Mouse (Mus musculus): ENCODE measurements around the gene Mfsd4b5.
"Not testable (repeated sequence)": the region's sequence is repeated elsewhere in the genome, so short reads cannot be mapped to it uniquely, and the experiment has no call there.

Gene Mfsd4b5

DNA sequence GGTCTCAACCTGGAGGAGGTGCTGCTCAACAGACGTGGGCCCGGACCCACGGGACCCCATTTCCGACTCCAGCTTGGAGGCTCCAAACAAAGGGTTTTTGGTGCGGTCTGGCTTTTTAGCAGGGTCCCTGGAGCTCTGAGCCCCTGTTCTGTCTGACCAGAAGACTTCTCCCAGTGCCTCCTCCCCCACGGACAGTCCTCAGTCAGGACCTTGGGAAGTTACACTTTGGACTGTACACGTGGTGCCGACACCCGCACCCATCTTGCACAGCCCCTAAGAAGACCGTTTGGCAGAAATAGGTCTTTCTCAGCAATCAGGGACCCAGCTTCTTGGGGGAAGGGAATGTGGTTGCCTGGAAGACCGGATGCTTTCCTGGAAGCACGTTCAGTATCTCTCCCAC is at the start of gene Mfsd4b5:
Gene Mfsd4b5, minus strand, starts transcription at position 181 of the 400 bp plus-strand sequence.
- no peak for DNase-seq (ENCODE audit: low read depth)

DNA sequence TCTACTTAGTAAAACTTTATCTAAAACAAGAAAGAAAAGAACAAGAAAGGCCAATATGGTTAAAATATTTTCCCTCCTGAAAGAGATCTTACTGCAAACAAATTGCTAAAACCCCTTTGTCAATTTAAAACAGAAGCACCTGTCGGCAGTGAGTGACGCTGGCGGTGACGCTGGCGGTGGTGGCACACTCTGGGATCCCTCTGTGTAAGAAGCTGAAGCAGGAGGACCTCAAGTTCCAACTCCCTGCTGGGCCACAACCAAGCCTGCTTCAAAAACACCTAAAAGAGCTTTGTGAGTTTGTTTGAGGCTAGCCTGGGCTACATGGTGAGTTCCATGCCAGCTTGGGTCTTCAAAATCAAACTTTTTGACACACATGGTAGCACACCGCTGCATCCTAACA is 48.5 kb upstream of the Mfsd4b5 start:
- DNase-seq (ENCODE audit: low read depth) = no peak

DNA sequence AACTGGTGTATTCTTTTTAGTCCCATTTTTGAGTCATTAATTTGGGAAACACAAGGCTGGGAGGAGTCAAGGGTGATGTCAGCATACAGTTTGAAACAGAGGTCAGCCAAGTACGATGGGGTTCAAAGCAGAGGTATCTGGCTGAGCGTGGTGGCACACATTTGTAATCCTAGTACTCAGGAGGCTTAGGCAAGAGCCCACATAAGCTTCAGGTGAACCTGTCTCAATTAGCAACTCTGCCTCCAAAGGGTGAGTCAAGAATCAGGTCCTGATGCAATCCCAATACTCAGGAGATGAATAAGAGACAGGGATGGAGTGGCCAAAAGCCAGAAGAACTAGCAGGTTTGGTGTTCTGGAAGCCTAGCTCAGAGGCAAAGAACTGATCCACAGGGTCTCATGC is 46.5 kb upstream of the Mfsd4b5 start:
- no peak for DNase-seq (ENCODE audit: low read depth)

DNA sequence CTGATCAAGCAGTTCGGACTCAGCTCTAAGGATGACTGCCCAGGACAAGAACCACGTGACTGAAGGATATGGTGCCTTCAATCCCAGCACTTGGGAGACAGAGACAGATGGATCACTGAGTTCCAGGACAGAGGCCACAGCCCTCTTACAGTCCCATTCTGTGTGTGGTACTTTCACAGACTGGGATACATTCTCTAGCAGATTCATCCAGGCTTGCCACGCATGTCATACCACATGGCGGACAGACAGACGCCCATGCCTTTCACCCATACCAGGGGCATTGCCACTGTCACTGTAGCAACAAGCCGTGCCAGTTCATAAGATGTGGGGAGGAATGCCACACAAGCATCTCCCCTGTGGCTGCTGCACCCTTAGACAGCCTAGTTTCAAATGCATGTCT is 44.3 kb upstream of the Mfsd4b5 start:
- no peak for DNase-seq (ENCODE audit: low read depth)

DNA sequence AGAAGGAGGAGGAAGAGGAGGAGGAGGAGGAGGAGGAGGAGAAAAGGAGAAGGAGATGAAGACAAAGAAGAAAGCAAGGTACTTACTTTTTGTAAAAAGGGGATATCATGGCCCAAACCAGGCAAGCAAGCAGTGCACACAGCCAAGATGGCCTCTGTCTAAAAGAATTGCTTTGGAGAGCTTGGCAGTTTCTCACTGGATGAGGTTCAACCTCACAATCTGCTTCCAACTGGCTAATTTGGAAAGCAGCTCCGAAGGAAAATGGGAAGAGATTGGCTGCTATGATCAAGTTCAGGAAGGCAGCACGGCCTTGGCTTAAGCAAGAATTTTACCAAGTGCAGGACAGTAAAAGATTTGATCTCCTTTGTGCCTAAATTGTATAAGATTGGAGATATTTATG is 43.2 kb upstream of the Mfsd4b5 start:
- no peak for DNase-seq (ENCODE audit: low read depth)

DNA sequence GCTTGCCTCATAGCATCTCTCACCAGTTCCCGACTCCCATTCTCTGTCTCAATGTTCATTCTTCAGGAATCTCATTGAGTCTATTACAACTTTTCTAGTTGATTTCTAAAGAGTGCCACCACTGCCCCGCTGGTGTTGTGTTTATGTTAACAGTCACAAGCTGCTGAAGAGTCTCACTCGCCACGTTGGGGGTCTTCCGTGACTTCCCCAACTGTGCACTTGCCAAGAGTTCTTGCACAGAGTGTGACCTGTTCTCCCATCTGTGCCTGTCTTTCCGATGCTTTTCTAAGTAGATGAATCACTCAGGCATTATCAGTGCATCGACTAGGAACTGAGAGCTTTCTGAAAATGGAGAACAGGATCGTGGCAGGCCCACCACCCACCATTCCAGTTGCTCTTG is 41.6 kb upstream of the Mfsd4b5 start:
- no peak for DNase-seq (ENCODE audit: low read depth)

DNA sequence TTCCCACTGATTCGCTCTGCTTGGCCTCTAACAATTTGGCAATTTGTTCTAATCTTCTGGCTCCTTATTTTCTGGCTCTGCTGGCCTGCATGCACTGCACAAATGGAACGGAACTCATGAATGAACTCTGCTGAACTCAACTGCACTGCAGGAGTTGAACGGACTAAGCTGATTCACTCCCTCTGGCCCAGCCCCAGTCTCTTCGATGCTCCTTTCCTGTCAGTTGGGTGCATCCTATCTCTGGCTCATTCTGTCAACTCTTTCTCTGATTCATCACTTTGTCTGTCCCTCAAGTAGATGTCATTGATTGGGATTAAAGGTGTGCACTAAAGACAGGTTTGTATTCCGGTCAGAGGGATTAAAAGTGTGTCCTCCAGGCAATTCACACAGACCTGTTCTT is 40.1 kb upstream of the Mfsd4b5 start:
- DNase-seq (ENCODE audit: low read depth) = no peak

DNA sequence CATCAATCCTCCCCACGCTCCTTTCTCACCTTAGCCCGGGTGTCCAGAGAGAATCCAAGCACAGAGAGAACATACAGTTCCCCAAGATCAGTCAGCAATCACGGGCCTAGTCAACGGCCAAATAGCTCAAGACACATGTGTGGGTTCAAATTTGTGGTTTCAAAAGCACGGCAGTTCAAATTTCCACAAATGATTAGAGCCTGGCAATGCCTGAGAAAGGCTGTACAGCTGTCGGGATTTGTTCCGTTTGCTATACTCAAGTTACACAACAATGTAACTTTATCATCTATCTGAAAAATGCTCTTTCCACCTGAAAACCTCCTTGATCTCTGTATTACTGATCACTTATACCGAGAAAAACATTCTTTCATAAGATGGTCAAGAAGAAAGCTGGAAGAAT is 39.1 kb upstream of the Mfsd4b5 start:
- no peak for DNase-seq (ENCODE audit: low read depth)

DNA sequence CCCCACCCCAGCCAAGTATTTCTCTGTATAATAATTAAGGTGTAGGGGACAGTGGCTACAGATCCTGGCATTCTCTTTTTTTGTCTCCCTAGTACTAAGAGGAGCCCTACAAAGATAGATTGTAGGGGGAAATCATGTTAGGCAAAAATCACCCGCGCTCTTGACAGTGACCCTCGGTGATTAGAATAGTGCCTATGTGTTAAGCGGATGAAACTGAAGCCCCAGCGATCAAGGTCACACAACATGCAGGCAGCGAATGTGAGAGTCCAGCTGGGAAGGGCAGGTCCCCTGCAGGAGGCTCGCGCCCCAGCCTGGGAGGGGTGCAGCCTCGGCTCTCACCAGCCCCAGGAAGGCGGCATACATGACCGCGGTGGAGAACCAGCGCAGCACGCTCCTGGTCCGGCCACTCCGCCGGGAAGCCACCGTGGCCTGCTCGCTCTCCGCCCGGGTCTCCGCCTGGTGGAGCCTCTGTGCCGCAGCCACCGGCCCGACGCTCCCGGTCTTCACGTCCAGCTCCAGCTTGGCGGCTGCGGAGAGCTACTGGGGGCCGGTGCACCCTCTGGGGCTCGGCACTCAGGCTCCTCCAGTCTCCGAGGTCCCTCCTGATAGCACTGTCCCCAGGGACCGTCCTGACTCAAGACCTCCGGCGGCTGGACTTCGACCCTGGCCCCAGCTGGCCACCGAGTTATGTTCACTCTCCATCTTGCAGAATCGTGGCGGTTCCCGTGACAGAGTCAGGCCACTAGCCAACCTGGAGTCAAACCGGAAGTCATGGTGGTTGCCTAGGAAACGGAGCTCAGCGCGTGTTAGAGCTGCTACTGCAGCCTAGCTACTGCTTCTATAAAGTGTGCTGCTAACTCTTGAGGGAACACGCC is 38.3 kb upstream of the Mfsd4b5 start, which contains the start of gene Mfsd4b1:
Gene Mfsd4b1, minus strand, starts transcription at position 715 of the 875 bp plus-strand sequence.
- DNase-seq (ENCODE audit: low read depth) = peak; percentile 82

DNA sequence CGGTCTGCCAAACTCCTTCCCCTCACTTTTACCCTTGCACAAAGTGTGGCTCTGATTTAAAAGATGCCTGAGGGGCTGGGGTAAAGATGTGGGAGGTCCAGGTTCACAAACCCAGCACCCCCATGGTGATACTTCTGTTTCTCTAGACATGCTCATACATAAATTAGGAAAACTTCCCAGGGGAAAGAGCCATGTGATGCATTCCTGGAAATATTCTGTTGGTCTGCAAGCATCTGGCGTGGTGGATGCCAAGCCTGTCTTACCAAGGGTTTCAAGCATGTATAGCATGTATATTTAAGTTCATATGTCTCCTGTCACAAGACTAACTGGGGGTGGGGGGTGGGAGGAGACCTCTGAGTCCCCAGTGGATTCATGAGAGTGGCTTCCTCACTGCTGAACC is 34.0 kb upstream of the Mfsd4b5 start:
- DNase-seq (ENCODE audit: low read depth) = no peak

DNA sequence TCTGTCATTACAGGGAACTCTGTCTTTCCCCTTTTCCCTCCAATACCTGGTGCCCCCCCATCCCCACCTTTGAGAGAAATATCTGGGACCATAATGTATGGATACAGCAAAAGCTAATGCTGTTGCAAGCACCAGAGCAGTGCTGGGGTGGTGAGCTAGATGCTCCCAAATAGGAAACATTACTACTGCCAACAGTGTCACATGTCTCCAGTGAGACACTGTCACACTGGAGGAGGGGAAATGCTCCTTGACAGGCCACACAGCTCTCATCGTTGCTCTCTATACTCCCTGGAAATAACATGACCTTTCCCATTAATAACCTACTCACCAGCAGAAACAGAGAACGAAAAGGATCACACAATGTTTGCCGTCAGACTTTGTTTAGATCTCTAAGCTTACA is 33.0 kb upstream of the Mfsd4b5 start:
- DNase-seq (ENCODE audit: low read depth) = no peak

DNA sequence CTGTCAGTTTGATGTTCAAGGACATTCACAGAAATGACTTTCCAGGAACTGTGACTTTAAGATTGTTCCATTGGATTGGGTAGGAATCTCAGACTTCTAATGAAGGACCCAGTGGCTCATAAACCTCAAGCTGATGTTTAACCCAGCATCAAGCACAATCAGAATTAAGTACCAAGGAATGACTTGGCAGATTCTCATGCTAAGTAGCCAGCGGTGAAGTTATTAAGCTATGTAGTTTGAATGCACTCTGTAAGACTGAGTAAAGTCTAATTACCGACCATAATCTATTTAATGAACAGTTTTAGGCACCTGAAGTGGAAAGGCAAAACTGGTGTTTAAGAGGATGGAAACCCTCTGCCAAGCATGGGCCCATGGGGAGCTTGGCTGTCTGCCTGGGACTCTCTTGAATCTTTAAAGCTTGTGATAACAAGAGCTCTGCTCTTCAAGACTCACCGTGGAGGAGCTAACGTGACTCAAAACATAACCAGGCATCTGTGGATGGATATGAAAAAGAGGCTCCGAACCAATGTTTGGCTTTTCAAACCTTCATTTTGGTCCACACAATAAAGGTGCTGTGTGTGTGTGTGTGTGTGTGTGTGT is 31.9 kb upstream of the Mfsd4b5 start:
- no peak for DNase-seq (ENCODE audit: low read depth)

DNA sequence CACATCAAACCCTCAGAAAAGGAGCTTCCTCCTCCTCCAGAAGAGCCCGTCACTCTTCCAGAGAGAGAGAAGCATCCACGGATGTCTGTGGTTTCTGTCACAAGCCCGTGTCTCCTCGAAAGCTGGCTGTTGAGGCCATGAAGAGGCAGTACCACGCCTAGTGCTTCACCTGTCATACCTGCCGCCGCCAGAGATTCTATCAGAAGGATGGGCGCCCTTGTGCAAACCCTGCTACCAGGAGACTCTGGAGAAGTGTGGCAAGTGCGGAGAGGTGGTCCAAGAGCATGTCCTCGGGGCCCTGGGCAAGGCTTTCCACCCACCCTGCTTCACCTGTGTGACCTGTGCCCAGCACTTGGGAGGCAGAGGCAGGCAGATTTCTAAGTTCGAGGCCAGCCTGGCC is 23.1 kb upstream of the Mfsd4b5 start:
- no peak for DNase-seq (ENCODE audit: low read depth)

DNA sequence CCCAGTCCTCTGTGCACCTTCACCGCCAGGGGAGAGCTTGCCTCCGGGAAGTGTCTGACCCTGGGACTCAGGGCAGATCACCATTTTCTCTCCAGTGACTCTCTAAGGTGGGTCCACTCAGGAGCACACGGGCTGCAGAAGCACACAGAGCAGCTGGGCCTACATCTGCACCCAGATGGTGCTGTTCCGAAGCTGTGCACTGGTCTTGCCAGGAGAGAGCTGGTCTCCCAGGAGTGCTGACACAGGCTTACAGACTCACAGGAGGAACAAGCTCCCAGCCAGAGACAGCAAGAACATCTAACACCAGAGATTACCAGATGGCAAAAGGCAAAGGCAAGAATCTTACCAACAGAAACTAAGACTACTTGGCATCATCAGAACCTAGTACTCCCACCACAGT is 22.4 kb upstream of the Mfsd4b5 start:
- DNase-seq (ENCODE audit: low read depth) = not testable (repeated sequence)

DNA sequence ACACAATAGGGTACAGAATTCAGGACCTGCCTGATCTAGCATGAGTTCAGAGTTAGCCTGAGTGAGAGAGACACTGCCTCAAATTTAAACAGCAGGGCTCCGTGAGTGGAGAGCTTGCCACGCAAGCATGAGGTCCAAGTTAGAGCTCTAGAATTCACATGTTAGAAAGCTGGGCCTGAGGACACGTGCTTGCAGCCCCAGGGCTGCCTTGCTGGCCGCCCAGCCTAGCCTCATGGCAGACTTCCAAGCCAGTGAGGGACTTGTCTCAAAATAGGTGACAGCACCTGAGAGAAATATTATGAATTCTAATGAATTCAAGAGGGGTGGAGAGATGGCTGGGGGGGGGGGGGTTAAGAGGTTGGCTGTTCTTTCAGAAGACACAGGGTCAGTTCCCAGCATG is 21.5 kb upstream of the Mfsd4b5 start:
- DNase-seq (ENCODE audit: low read depth) = no peak

DNA sequence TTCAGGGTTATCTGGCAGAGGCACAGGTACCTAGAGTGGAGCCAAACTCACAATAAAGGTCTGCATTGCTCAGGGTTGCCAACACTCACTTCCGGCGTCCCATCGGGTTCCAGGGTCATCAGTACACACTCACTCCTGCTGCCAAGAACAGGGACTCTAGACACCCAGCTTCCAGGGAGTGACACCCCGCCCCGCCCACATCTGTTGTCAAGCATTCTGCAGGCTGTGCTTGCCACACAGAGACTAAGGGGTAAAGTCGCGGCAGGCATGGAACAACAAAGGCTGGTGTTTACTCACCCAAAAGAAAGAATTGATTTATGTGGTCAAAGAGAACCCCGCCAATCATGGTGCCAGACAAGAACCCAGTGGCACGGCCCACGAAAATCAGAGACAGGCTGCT is 20.5 kb upstream of the Mfsd4b5 start:
- no peak for DNase-seq (ENCODE audit: low read depth)

DNA sequence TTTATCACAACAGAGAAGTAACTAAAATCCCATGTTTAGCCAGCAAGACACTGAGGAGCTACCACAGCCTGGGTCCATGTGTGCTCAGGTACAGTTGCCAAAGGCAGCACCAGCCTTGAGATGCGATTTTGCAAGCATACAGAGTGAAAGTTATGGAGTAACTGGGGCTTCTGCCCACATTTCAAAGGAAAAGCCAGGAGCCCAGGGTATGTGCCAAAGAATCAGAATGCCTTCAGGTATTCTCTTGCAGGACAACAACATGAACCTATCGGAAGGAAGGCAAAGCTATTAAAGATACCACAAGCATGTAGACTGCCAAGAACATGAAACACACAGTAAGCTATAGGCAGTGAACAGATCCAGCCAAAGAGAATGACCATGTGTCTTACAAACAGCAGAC is 14.3 kb upstream of the Mfsd4b5 start:
- DNase-seq (ENCODE audit: low read depth) = no peak

DNA sequence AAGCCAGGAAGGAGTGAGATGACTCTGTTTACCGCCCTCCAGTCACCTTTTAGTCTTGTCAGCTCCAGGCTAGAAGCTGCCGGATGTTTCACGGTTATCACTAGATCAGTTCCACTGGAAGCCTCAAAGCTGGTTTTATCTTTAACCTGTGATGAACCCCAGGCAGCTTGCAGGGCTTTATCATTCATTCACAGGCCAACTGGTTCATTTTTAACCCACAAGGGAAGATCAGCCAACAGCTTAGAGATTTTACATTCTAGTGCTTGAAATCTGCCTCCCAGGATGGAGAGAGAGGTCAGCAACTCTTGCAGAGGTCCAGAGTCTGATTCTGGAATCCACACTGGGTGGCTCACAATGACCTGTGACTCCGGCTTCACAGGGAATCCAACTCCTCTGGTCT is 4.7 kb upstream of the Mfsd4b5 start:
- DNase-seq (ENCODE audit: low read depth) = no peak

DNA sequence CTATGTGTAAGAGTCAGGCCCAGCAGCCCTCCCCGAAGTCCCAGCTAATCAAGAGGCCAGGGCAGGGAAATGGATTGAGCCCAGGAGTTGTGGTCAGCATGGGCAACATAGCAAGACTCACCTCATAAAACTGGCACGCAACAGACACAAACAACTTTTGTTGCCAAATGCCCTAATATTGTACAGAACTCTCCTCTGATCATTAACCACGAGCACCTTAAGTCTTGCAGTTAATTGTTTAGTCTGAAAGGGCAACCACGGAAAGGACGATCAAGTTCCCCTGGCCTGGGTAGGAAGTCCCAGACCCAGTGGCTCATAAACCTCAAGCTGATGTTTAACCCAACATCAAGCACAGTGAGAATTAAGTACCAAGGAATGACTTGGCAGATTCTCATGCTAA is 3.8 kb downstream of the Mfsd4b5 start:
- peak; percentile 58 for DNase-seq (ENCODE audit: low read depth)

DNA sequence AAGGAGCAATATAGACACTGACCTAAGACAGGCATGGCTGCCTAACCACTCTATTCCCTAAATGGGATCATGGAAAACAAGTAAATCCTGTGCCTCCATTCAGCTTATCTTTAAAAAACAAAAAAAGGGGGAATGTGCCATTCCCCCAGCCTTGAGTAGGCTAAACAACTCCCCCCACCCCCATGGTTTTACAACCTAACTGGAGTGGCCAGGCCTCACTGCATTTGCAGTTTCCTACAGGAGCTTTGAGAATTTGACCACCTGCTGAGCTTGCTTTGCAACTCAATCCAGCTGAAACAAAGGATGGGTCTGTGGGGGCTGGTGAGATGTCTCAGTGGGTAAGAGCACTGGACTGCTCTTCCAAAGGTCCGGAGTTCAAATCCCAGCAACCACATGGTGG is 8.2 kb downstream of the Mfsd4b5 start:
- DNase-seq (ENCODE audit: low read depth) = no peak

DNA sequence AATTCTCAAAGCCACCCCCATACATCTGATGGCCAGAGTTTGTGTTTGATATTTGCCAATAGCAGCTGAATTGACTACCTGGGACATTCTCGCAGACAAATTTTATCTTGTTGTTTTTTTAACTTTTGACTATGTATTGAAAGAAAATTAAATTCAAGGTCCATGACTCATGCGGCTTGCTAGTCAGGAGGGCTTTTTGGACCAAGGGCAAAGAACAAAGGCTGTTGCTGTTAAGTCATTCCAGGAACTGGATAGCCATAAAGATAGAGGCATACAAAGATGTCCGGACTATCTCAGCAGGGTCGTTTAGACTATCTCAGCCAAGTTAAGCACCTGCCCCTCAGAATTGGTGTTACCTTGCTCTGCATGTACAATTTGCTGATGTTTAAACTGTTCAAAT is 9.1 kb downstream of the Mfsd4b5 start:
- no peak for DNase-seq (ENCODE audit: low read depth)

DNA sequence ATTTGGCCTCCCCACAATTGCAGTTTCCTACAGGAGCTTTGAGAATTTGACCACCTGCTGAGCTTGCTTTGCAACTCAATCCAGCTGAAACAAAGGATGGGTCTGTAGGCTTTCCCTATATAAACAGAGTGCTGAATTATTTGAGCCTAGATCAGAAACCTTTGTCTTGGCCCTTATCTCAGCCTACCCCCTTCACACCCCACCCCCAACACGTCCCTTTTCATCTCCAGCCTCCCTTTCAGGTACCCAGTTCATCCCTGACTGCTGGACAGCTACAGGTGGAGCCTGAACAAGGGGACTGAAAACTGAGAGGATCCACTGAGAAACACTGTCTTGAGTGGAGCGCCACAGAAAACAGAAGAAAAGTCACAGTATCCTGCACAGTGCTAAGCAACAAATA is 10.7 kb downstream of the Mfsd4b5 start:
- no peak for DNase-seq (ENCODE audit: low read depth)

DNA sequence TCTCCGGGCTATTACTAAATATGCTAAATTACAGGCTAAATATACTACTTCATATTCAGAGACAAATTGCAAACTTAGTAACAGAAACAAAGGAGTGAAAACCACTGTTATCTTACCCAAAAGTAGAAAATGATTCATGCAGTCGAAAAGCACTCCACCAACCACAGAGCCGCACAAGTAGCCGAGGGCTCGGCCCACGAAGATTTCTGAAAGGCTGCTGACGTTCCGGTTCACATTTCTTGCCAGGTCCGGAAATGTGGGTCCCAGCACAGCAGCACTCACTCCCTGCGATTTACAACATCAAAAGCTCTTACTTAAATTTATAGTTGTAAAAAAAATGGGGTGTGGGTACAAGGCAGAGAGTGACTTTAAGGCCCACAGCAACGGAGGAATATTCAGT is 11.5 kb downstream of the Mfsd4b5 start:
- no peak for DNase-seq (ENCODE audit: low read depth)

DNA sequence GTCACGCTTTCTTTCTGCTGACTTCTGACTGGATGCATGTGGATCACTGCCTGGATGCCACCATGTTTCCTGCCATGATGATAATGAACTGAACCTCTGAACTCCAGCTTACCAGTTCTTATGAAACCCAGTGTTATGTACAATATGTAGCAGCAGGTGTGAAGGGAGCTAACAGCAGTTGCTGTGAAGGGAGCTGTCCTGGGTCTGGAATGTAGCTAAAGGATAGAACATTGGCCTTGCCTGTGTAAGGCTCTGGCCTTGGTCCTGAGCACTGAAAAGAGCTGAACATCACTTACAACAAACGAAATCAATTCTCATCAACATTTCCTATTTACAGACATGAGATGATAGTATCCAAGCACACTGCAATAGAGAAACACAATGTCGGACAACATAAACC is 18.9 kb downstream of the Mfsd4b5 start:
- DNase-seq (ENCODE audit: low read depth) = no peak

Measured in fibroblast of lung, adult 2 months (primary cell).